Comparison of ENCODE assay signal across 8 mouse cellular contexts in the genomic region with DNA sequence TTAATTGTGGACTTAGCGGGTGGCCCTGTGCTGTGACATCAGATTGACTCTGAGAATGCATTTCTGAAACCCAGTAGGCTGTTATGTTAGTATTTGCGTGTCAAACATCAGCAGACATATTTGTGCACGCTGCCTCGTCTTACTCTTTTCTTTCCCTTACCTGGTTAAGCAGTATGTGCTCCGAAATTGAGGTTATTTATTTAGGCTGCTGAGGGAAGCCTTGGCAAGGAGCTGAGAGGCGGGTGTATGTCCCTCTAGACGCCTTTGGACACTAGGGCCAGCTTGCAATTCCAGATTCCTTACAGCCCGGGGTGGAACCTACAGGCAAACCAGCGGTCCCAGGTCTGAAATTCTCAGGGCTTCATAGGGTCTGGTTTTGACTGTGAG. TPM values are rescaled to one million over a fixed set of nuclear protein-coding genes. Genes with fewer than 3 reads are reported as not detected.
DNase-seq lines count a peak whose midpoint lies in the region; ATAC-seq and TF ChIP-seq lines count a peak whose summit lies in the region.

No protein-coding gene starts in this region.

- H3K4me3 ChIP-seq in gastrocnemius, adult 2 months, result peak overlapping the region; percentile 96
- peak overlapping the region; percentile 46 for H3K4me3 ChIP-seq in hindbrain, embryonic 14.5 days (replicated peaks; ENCODE audit: low read length)
- peak overlapping the region; percentile 60 for H3K4me3 ChIP-seq in midbrain, embryonic 14.5 days (replicated peaks; ENCODE audit: low read depth, low read length)

- H3K27me3 ChIP-seq in hindbrain, embryonic 14.5 days (ENCODE audit: control insufficient read depth, insufficient read depth, low read length), result peaks cover 56% of the 10 kb centered on the region
- H3K27me3 ChIP-seq in midbrain, embryonic 14.5 days (ENCODE audit: control insufficient read depth, insufficient read depth, low read length), result no peaks in the 10 kb centered on the region; the same call in 1 of the 2 replicates

- no peak for ATAC-seq in hindbrain, embryonic 14.5 days (ENCODE audit: low FRiP score)
- no peak for ATAC-seq in midbrain, embryonic 14.5 days (ENCODE audit: low FRiP score, low TSS enrichment)

- intact Hi-C loops in gastrocnemius, adult 2 months (cut with DNase I), result loop anchor here (10.0 kb wide), 2 partner anchors 330 to 550 kb away; no protein-coding TSS in a partner anchor

- DNase-seq in gastrocnemius, adult 2 months, result no peak
- DNase-seq in gastrocnemius, postnatal 10 days, result no peak
- peak; percentile 57 for DNase-seq in embryo, embryonic 9.5 days (ENCODE audit: extremely low spot score)
- DNase-seq in hindbrain, embryonic 14.5 days (ENCODE audit: low spot score), result no peak
- DNase-seq in midbrain, embryonic 14.5 days, result peak; percentile 53
- no peak for DNase-seq in ovary, adult 18-20 months (ENCODE audit: low spot score)
- DNase-seq in cerebellum, adult 9-11 months, result no peak
- DNase-seq in gastrocnemius, adult 18-20 months (ENCODE audit: low spot score), result no peak

- H3K9ac ChIP-seq in hindbrain, embryonic 14.5 days, result peak overlapping the region; percentile 5; the same call in 1 of the 2 replicates
- peak overlapping the region; percentile 92 for H3K9ac ChIP-seq in midbrain, embryonic 14.5 days (replicated peaks; ENCODE audit: low read length)

- WGBS in hindbrain, embryonic 14.5 days, result 6% methylated on average over 9 of the region's 9 CpGs
- WGBS in midbrain, embryonic 14.5 days, result 7% methylated on average over 9 of the region's 9 CpGs

- H3K9me3 ChIP-seq in hindbrain, embryonic 14.5 days (ENCODE audit: control insufficient read depth, low read length), result no peaks in the 10 kb centered on the region
- H3K9me3 ChIP-seq in midbrain, embryonic 14.5 days (ENCODE audit: control insufficient read depth, low read length), result no peaks in the 10 kb centered on the region

- H3K4me1 ChIP-seq in hindbrain, embryonic 14.5 days (replicated peaks; ENCODE audit: control insufficient read depth, insufficient read depth, low read length), result peaks cover 23% of the 10 kb centered on the region
- H3K4me1 ChIP-seq in midbrain, embryonic 14.5 days (ENCODE audit: control insufficient read depth, insufficient read depth, low read length), result peaks cover 56% of the 10 kb centered on the region

- peak overlapping the region; percentile 97 for H3K27ac ChIP-seq in gastrocnemius, adult 2 months
- 0 out of 2 replicates have a peak overlapping the region, but pooled peaks have one; percentile 38 for H3K27ac ChIP-seq in hindbrain, embryonic 14.5 days
- H3K27ac ChIP-seq in midbrain, embryonic 14.5 days (replicated peaks; ENCODE audit: low read depth, low read length), result peak overlapping the region; percentile 97

- peak overlapping the region; percentile 66 for H3K4me2 ChIP-seq in hindbrain, embryonic 14.5 days (replicated peaks)
- H3K4me2 ChIP-seq in midbrain, embryonic 14.5 days (ENCODE audit: low read length), result peak overlapping the region; percentile 72

- no peaks in the 10 kb centered on the region for H3K36me3 ChIP-seq in hindbrain, embryonic 14.5 days (replicated peaks; ENCODE audit: control insufficient read depth, insufficient read depth)
- no peaks in the 10 kb centered on the region for H3K36me3 ChIP-seq in midbrain, embryonic 14.5 days (ENCODE audit: control insufficient read depth, insufficient read depth, low read length)

- TF ChIP-seq CTCF in gastrocnemius, adult 2 months (IDR thresholded peaks at IDR 0.05), result no peak

RNA-seq across cellular contexts. Expression of a gene that starts 3.6 kb away (rescaled TPM):
- total RNA-seq in gastrocnemius, adult 2 months (2021), result 10 to 100 TPM; 10.3 to 11.0 TPM
- 10 to 100 TPM; 18.2 to 27.3 TPM for total RNA-seq in gastrocnemius, postnatal 10 days (2021)
- 24.0 and 38.1 TPM in 2 replicates for polyA plus RNA-seq in hindbrain, embryonic 14.5 days (2014; fragmentation: Nextera tagmentation; extraction: Ambion mirVana)
- 720 and 768 TPM in 2 replicates for polyA plus RNA-seq in midbrain, embryonic 14.5 days (2014; fragmentation: Nextera tagmentation; extraction: Ambion mirVana)
- 1 to 10 TPM; 6.9 to 7.8 TPM for total RNA-seq in gastrocnemius, adult 18-20 months (2021)

Comparison
In these comparisons a context has a peak if more than half of its experiments do, and no peak if none do; other contexts are left out.
1. DNase-seq: peak in embryo, embryonic 9.5 days (single experiment) and midbrain, embryonic 14.5 days (single experiment); none in gastrocnemius, adult 2 months (single experiment), gastrocnemius, postnatal 10 days (single experiment), hindbrain, embryonic 14.5 days (single experiment), ovary, adult 18-20 months (single experiment), cerebellum, adult 9-11 months (single experiment) and gastrocnemius, adult 18-20 months (single experiment).
2. H3K27ac ChIP-seq: peak in every context shown above with its lines; median percentile 97 in gastrocnemius, adult 2 months; 97 in midbrain, embryonic 14.5 days; 38 in hindbrain, embryonic 14.5 days.
3. H3K4me3 ChIP-seq: peak in every context shown above with its lines; median percentile 96 in gastrocnemius, adult 2 months; 60 in midbrain, embryonic 14.5 days; 46 in hindbrain, embryonic 14.5 days.